Mouse (Mus musculus) liver, adult (tissue): ENCODE measurements around the gene Esam.
A peak's percentile ranks its signal among the peaks of the same experiment; 100 is the strongest.

ENCODE experiments used
- GATA4 ChIP-seq: IDR thresholded peaks from 2 replicates; pipeline ENCODE4 v1.6.1; 2014; ENCODE audit warnings: mild to moderate bottlenecking, low read length; ENCODE audit not compliant: insufficient replicate concordance

Gene Esam

DNA sequence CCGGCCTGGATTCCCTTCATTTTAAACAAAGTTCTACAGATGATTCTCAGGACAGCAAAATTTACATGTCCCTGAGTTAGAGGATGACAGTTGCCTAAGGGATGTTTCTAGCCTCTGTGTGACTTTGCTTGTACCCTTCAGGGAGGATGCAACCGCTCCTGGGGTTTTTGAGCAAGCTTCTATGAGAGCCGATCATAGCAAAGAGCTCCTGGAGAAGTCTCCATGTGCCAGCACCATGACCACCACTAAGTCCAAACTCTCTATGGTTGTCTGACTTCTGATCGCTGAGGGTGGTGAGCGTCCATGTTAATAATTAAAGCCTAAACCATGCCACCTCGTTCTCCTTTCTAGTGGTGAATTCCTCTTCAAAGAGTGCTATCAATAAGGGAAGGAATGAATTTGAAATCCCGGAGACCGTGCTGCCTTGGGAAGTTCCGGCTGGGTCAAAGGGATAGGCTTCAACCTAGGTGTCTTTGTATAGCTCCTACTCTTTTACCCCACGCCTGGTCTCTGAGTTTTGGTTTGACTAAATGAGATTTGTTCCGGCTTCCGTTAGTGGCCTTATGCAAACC is 16.1 kb downstream of the Esam start:
- TF ChIP-seq GATA4: no peak

DNA sequence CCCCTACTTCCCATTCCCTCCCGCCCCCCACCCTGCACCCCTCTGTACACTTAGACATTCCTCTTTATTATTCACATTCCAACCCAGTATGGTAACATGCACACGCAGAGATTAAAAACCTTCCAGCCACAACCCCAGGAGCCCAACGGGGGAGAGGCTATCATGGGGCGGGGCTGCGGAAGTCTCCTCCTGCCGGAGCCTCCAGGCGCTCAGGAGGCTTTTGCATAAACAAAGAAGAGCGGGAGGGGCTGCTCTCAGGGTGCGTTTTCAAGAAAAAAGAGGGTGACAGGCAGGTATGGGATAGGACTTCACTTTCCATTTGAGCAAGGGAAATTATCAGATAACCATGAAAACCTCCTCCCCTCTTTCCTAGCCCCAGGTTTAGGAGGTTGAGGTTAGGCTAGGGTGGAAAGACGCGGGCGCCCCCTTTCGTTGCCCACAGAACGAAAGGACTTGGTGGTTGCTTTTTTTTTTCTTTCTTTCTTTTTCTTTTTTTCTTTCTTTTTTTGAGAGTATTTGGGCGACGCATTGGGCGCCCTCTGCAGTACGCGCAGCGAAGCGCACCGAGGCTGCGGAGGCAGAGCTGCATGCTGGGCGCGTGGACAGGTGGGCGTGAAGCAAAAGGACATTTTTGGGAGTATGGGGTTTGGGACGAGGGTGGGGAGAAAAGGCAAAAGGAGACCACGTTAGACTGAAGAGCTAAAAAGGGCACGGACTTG is 16.7 kb downstream of the Esam start:
- TF ChIP-seq GATA4: no peak; the same call in 1 of the 2 replicates

DNA sequence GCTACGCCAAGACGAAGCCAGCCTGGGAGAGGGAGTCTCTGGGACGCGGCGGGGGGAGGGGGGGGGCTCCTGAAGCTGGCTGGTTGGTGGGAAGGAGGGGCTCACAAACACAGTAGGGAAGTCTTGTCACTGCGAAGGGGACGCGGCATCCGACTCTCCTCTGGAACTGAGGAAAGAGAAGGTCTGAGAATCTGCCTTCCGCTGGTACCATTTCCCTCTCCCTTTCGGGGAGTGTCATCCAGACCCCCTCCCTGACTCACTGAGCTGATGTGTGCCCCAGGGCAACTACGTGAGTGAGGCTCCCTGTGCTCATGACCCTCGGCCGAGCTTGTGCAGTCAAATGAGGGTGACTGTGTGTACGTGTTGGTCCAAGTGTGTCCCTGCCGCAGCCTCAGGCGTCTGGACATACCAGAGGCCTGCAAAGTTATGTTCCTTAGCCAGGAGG is 17.3 kb downstream of the Esam start:
- no peak for TF ChIP-seq GATA4

DNA sequence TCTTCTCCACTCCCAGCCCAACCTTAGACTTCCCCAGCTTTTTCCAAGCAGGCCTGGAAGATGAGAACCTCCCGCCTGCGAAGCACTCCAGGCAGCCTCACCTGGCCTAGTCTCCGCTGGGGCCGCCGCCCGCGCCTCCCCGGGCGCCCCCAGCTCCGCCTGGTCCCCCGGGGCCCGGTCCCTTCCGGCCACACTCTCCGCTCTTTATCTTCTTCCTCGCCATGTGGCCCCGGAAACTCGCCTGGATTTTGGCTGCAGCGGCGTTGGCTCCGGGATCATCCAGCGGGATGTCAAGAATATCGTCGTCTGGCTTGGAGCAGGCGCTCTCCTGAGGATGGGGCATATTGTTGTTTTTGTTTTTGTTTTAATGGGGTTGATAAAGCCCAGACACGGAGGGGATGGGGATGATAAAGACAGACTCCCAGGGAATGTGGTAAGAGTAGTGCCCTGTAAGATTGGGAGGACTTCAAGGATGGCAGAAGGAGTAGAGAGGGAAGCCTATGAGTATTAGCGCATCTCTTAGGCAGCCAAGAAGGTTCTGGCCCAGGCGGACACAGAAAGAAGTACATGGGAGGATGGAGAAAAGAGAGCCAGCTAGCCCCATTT is 18.1 kb downstream of the Esam start:
- TF ChIP-seq GATA4: peak; percentile 52; the same call in 1 of the 2 replicates

DNA sequence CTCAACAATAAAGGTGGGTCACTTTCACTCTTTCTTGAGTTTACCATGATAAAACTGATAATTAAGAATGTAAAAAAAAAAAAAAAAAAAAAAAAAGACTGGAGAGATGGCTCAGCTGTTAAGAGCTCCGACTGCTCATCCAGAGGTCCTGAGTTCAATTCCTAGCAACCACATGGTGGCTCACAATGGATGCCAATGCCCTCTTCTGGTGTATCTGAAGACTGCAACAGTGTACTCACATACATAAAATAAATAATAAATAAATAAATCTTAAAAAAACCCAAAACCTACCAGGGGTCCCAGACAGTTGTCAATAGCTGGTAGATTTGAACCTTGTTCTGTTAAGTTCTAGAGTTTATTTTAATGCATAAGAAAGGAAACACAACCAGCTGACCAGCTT is 19.0 kb downstream of the Esam start:
- TF ChIP-seq GATA4: no peak

DNA sequence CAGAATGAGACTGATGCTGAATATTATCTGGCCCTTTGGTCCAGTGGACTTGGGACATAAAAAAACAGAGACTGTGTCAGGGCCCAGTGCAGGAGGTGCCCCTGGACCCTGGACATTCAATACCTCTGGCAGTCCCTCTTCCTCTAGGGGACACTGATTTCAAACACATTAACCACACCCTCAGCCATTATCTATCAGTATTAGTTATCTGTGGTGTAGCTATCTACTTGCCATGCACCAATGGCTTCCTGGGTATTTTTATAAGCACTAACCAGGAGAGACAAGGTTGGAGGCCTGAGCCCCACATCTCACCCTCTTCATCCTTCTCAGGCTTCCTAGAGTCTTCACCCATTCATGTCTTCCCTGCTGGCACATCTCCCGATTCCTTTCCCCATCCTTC is 22.6 kb downstream of the Esam start:
- TF ChIP-seq GATA4: no peak

DNA sequence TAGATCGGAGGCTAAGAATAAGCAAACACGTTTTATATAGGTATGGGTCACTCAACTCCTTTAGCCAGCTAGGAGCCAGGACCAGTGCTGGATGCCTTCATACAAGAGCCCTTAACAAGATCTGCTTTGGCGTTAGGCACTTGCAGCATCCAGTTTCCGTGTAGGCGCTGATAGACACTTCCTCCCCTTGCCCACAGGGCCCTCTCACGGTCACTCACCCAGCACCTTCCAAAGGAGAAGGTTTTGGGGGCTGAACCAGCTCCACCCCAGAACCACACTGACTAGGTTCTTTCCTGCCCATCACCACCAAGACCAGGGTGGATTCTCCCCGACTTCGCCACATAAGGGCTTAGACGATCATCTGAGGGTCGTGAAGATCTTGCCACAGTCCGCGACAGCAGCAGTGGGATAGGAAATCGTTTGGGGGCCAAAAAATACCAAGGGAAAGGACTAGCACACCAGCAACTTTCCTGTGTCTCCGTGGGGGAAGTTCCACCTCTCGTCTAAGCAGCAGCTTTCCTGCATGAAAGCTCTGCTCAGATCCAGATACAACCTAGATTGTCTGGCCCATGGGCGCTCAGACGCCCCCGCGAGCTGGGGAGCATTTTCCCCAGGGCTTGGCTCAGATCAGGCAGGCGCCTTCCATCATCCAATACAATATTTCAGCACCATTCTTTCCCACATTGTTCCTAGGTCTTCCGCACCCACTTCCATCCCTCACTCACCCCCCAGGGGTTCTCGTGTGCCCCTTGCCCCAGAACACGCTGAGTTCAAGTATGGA is 24.1 kb downstream of the Esam start:
- TF ChIP-seq GATA4: no peak

DNA sequence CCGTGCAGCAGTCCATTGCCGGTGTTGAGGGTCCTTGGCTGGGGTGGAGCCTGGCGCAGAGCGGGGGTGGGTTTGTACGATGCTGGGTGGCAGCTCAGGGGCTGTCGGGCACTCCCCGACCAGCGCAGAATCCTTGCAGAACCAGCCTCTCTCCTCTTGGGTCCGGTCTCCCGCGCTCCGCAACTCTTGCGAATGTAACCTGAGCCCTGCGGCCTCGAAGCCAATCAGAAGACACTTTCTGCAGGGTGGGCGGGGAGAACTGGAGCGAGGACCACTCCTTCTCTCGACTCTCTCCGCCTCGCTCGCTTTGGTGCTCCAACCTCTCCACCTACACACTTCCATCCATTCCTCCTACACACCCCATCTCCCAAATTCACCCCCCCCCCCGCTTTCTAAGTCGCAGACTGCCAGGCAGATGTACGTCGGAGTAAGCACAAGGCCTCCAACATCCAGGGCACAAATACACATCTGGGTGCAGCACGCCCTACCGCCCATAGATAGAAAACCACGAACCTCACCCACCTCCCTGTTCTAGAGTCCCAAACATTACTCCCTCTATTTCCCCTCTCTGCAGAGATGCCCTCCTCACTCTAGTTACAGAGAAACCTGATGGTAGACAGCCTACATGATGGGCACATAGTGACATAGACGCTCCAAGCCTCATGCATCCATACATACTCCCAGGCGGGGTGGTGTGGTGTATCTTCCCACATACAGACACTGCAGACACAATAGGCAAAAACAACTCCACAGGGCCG is 24.8 kb downstream of the Esam start, which contains the start of gene Nrgn:
Gene Nrgn, minus strand, starts transcription at position 369 of the 758 bp plus-strand sequence.
- no peak for TF ChIP-seq GATA4

DNA sequence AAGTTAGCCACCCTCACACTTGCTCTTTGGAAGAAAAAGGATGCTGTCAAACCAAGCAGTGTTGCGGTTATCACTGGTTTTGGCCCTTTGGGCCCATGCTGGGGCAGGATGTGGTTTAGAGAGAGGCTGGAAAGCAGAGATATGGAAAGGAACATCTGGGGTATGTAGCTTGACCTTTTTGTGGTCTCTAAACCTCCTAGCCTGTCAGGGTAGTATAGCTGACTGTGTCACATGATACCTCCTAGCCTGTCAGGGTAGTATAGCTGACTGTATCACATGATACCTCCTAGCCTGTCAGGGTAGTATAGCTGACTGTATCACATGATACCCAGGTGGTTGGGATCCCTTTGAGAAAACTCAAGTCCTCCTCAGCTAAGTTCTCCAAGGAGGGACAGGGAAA is 26.4 kb downstream of the Esam start:
- TF ChIP-seq GATA4: no peak

DNA sequence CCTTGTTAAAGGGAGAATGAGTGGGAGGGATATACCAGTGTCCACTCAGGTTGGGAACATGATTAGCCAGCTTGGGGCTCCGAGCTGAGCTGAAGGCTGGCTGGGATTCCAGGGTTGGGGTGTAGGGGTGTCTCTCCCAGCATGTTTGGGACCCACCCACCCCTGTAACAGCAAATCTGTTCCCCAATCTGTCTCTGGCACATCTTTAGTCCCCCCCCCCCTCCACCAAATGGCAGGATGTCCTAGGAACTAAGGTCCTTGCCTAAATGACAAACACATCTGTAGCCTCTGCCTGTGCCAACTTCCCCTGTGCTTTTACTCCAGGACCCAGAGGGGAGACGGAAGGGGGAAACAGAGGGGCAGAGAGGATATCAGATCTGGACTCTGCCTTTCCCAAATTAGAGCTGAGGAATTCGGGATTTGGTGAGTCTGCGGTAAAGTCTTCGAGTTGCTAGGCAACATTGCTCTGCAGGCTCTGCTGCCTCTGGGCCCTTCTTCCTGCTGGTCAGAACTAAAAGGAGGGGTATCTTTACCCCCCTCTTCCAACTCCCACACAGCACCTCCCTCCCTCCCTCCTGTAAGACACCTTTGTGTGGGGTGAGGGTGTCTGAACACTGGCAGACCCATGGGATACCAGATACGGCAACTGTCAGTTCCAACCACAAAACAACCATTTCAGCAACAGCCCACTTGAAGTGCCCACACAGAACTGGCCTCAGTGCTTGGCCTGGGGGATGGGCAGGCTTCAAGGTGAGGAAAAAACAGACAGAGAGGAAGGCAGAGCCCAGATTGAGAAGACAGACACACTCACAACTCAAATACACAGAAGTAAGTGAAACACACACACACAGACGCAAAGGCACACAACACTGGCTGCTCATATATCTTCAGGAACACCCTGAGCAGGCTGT is 27.2 kb downstream of the Esam start, which contains the start of gene Siae:
Gene Siae, plus strand, starts transcription at position 861 of the 911 bp plus-strand sequence.
- no peak for TF ChIP-seq GATA4

DNA sequence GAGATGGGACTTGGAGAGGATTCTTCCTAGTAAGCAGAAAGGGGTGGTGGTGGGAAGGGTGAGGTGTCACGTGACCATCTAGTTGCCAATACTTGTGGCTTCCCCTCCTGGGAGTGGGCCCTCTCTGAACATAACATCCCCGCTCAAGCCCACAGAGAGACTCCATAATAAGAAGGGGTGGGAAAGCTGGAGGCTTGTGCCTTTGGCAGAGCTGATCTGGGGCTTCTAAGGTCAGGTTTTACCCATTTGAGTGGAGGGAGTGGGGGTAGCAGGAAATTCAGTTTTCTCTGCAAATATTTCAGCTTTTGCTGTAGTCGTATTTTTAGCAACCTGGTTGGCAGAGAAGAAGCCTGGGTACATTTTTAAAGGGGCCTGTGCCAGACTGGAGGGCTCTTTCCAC is 28.5 kb downstream of the Esam start:
- no peak for TF ChIP-seq GATA4

DNA sequence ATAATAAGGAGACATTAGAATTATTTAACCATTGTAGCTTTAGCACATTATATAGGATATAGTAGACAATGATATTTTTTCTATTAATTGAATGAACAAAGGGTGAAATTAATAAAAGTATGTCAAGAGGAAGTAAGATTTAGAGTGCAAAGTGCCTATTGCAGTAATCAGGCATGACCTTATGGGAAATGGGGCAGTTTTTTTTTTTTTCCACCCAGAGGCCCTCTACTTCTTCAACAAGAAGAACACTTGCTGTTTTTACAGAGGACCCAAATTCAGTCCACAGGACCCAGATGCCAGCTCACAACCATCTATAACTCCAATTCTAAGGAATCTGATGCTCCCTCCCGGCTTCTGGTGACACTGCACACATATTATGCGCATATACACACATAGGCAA is 32.7 kb downstream of the Esam start:
- TF ChIP-seq GATA4: no peak

DNA sequence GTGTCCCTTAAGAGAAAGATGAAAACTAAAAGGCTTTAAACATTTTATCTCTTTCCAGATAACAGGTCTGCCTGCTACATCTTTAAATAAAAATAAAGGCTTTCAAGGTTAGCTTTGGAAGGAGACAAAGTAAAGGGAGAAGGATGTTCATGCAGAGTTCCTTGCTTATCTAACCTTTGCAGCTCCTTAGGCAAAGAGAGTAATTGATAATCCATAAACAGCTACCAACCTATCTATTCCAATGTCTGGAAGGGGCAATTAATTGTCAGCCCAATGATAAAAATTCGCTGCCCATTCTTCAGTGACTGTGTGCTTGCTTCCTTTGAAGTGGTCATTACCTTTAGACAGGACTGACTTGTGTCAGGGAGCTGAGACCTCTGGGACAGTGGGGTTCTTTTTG is 35.9 kb downstream of the Esam start:
- no peak for TF ChIP-seq GATA4

DNA sequence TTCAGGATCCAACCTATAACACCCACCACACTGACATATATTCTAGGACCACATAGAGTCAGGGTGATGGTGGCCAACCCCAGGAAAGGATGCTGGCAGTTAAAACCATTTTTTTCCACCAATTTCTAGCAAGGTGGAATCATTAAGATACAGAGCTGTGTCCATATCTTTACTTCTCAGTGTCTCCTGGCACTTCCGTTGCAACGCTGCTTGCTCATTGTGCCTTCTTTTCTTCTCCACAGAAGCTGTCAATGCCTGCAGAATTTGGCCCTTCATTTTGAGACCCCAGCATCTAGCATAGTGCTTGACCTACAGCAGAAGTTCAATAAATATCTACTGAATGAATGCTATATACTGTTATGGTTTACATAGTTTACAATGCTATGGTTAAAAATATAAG is 39.1 kb downstream of the Esam start:
- no peak for TF ChIP-seq GATA4
